Mouse (Mus musculus): ENCODE results near the gene Zfp618. TPM values are rescaled to one million over a fixed set of nuclear protein-coding genes. Genes with fewer than 3 reads are reported as not detected.

Zfp618 gene
- total RNA-seq, 2 experiments from 2014 or later = 8.0 to 9.3 TPM

- DNase-seq = peak; percentile 94
These were observed 193.7 kb downstream of the Zfp618 start for GRCm38 (mm10) chr4:63158961-63159592.

DNA sequence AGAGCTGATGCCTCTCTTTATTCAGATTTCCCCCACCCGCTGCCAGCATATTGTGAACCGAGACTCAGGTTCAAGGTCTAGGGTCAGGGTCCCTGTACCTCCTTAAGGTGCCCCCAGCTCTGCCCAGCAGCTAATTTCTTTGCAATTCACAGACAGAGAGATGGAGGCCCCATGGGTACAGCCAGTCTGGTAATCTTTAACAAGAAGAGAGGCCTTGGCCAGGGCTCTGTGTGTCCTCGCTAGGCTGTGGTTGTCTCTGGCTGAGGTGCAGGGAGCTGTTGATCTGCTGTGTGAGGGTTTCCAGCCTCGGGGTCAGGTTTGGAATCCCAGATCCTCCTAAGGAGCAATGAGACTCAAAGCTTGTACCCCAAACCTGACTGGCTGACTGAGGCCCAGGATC lies 200.3 kb downstream of the Zfp618 start:
- no peak for DNase-seq

GRCm38 (mm10) chr4:63166323-63166722 lies 200.9 kb downstream of the Zfp618 start:
- no peak for DNase-seq

DNA sequence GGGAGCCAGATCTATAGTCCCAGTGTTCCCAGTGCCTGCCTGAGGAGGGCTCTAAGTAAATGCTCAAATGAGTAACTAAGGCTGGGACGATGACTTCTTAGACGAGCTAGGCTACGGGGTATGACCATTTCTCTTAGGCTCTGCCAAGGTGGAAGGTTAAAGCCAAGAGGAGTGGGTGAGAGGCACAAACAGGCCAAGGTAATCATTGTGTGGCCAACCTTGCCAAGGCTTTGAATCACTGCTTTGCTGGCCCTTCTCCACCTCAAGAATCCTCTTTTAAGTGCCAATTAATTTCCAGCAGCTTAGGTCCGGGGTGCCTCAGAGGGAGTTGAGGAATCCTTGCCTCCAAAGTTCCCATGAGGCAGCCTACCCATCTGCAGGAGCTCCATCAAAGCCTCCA lies 204.7 kb downstream of the Zfp618 start:
- no peak for DNase-seq

- DNase-seq = no peak
These were observed 205.7 kb downstream of the Zfp618 start for GRCm38 (mm10) chr4:63171122-63171521.

- DNase-seq = no peak
These were observed 206.8 kb downstream of the Zfp618 start, which contains the start of gene Kif12 for GRCm38 (mm10) chr4:63171969-63172685. Gene Kif12, minus strand, starts transcription at chr4:63172131.

DNA sequence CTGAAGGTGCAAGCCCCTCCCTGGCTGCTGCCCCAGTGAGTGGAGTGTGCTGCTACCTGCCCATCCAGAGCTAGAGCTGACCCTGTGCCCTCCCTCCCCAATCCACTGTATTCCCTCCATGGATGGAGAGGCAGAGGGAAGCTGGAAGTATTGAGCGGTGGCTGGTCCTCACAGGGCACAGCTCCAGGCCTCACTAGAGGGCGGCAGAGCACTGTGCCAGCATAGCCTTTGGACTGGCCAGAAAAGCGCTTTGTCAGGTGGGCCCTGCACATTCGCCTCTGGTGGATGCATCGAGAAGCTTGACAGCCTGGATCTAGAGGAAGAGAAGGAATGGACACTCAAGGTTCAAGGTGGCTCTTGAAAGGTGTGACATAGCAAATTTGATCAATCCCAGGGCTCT lies 216.2 kb downstream of the Zfp618 start:
- peak; percentile 78 for DNase-seq

DNA sequence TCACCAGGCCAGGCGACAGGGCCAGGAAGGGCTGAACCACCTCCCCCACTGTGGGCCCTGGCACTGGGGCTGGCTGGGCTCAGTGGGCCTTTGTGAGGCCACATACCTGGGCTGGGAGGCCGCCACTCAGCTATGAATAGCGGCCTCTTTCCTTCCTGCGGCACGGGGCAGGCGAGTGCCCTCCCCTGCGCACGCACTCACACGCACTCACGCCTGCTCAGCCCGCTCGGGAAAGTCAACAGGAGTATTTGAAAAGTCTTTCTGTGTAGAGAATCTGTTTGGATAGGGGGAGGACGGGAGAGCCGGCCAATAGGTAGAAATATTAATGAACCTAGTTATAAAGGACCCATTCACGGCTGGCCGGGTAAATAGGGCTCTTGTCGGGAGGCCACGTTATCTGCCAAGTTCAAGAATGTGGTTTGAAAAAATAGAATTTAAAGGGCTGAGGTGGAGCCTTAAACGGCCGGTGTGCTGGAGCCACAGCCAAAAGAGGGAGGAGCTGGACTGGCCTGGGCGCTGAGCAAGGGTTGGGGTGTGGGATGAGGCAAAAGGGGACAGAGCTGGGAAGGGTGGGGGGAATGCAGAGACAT lies 221.0 kb downstream of the Zfp618 start:
- DNase-seq = peak; percentile 27

Other genes with a start within 250 kb of the Zfp618 start
- gene Ambp, start 189.2 kb downstream of the Zfp618 start, total RNA-seq (2021) = not detected
- not detected for gene Kif12, start 206.6 kb downstream of the Zfp618 start, total RNA-seq (2021)
- 1 to 10 TPM; 6.5 TPM for gene Col27a1, start 248.4 kb downstream of the Zfp618 start, total RNA-seq (2021)